Mouse (Mus musculus) adrenal gland, adult 8-10 months (tissue): ENCODE data around the gene Prim1. TPM values are rescaled to one million over a fixed set of nuclear protein-coding genes. Genes with fewer than 3 reads are reported as not detected.

ENCODE experiments used
- total RNA-seq, 4 experiments: library from RNA; stranded (reverse); gene quantifications; 2 replicates each; pipeline ENCODE4 v1.2.4; 2022

Prim1 gene
- total RNA-seq, 4 experiments from 2014 or later = 2.1 to 3.5 (median 3.0) TPM

Other genes starting within 250 kb of the Prim1 start
- under 1 TPM in 1 of 4 experiments, not detected in 3; 0.38 TPM for gene Rdh9, start 238.8 kb upstream of the Prim1 start, total RNA-seq
- 1 to 10 TPM in 1 of 4 experiments, under 1 TPM in 3; 0.55 to 2.9 (median 0.78) TPM for gene Rdh16, start 214.0 kb upstream of the Prim1 start, total RNA-seq
- under 1 TPM in 3 of 4 experiments, not detected in 1; 0.20 to 0.38 (median 0.24) TPM for gene Rdh19, start 165.2 kb upstream of the Prim1 start, total RNA-seq
- gene Rdh16f2, start 148.7 kb upstream of the Prim1 start, total RNA-seq = not detected
- under 1 TPM in 2 of 4 experiments, not detected in 2; 0.19 to 0.20 TPM for gene Rdh7, start 126.4 kb upstream of the Prim1 start, total RNA-seq
- 1 to 10 TPM in 1 of 4 experiments, under 1 TPM in 3; 0.64 to 1.6 (median 0.72) TPM for gene Sdr9c7, start 116.7 kb upstream of the Prim1 start, total RNA-seq
- under 1 TPM in 1 of 4 experiments, not detected in 3; 0.51 TPM for gene Hsd17b6, start 7.6 kb upstream of the Prim1 start, total RNA-seq
- 100 to 1,000 TPM; 560 to 666 (median 578) TPM for gene Naca, start 20.4 kb downstream of the Prim1 start, total RNA-seq
- 100 to 1,000 TPM; 128 to 203 (median 146) TPM for gene Ptges3, start 43.8 kb downstream of the Prim1 start, total RNA-seq
- gene Atp5b, start 68.1 kb downstream of the Prim1 start, total RNA-seq = 1,000 to 10,000 TPM; 1,737 to 2,601 (median 2,176) TPM
- gene Baz2a, start 76.4 kb downstream of the Prim1 start, total RNA-seq = 10 to 100 TPM; 52.9 to 78.0 (median 62.7) TPM
- gene Rbms2, start 165.1 kb downstream of the Prim1 start, total RNA-seq = 100 to 1,000 TPM in 2 of 4 experiments, 10 to 100 TPM in 2; 83.6 to 110 (median 99.3) TPM
- gene Gls2, start 179.3 kb downstream of the Prim1 start, total RNA-seq = 1 to 10 TPM; 2.5 to 4.2 (median 3.5) TPM
- 10 to 100 TPM; 15.3 to 17.3 (median 16.9) TPM for gene Spryd4, start 196.6 kb downstream of the Prim1 start, total RNA-seq
- not detected for gene Mip, start 210.7 kb downstream of the Prim1 start, total RNA-seq
- 10 to 100 TPM in 2 of 4 experiments, 1 to 10 TPM in 2; 8.0 to 14.4 (median 11.1) TPM for gene Timeless, start 216.9 kb downstream of the Prim1 start, total RNA-seq
- under 1 TPM in 1 of 4 experiments, not detected in 3; 0.56 TPM for gene Apon, start 238.9 kb downstream of the Prim1 start, total RNA-seq